Mouse (Mus musculus) hindbrain, embryonic 15.5 days (tissue): ENCODE measurements around the gene Hormad2. TPM values are rescaled to one million over a fixed set of nuclear protein-coding genes. Genes with fewer than 3 reads are reported as not detected.

Experiments used
- ATAC-seq: fragments of 200-750 bp; cut with Nextera tagmentation; 2 replicates; pipeline ENCODE4 v1.8.0; 2017; ENCODE audit warnings: low read depth, moderate number of reproducible peaks, moderate TSS enrichment; ENCODE audit not compliant: low FRiP score
- H3K27ac ChIP-seq: fragments of 300-500 bp; sonication (generic); replicated peaks from 2 replicates; pipeline ENCODE4 v1.5.1; 2015; ENCODE audit warnings: mild to moderate bottlenecking, inconsistent platforms
- H3K27me3 ChIP-seq: fragments of 300-500 bp; sonication (generic); 2 replicates; pipeline ENCODE4 v1.6.1; 2015; ENCODE audit warnings: control low read depth, inconsistent platforms
- H3K36me3 ChIP-seq: fragments of 300-500 bp; sonication (generic); 2 replicates; pipeline ENCODE4 v1.6.1; 2015; ENCODE audit warnings: control low read depth, inconsistent platforms
- H3K4me1 ChIP-seq: fragments of 300-500 bp; sonication (generic); replicated peaks from 2 replicates; pipeline ENCODE4 v1.6.1; 2015; ENCODE audit warnings: control low read depth, inconsistent platforms
- H3K4me2 ChIP-seq: fragments of 300-500 bp; sonication (generic); 2 replicates; pipeline ENCODE4 v1.6.1; 2015; ENCODE audit warnings: moderate library complexity, mild to moderate bottlenecking, inconsistent platforms
- H3K4me3 ChIP-seq: fragments of 300-500 bp; sonication (generic); 2 replicates; pipeline ENCODE4 v1.5.1; 2015; ENCODE audit warnings: mild to moderate bottlenecking, inconsistent platforms
- H3K9ac ChIP-seq: fragments of 300-500 bp; sonication (generic); 2 replicates; pipeline ENCODE4 v1.6.1; 2015; ENCODE audit warnings: inconsistent platforms
- H3K9me3 ChIP-seq: fragments of 300-500 bp; sonication (generic); 2 replicates; pipeline ENCODE4 v1.6.1; 2016; ENCODE audit warnings: control low read depth, inconsistent platforms
- WGBS: fragments of 180-500 bp; shearing (Covaris S2); methylation state at CpG from one replicate; pipeline ENCODE4 v1.1.7; 2015; 5-methylcytosine and 5-hydroxymethylcytosine counted together
- polyA plus RNA-seq: library from polyadenylated mRNA; unstranded; fragments of >200 nt; fragmentation: Nextera tagmentation; extraction: Ambion mirVana; gene quantifications from 2 replicates; pipeline ENCODE4 v1.2.1, GENCODE M21; 2015

Gene Hormad2
- polyA plus RNA-seq, 1 experiment from 2014 or later = not detected

DNA sequence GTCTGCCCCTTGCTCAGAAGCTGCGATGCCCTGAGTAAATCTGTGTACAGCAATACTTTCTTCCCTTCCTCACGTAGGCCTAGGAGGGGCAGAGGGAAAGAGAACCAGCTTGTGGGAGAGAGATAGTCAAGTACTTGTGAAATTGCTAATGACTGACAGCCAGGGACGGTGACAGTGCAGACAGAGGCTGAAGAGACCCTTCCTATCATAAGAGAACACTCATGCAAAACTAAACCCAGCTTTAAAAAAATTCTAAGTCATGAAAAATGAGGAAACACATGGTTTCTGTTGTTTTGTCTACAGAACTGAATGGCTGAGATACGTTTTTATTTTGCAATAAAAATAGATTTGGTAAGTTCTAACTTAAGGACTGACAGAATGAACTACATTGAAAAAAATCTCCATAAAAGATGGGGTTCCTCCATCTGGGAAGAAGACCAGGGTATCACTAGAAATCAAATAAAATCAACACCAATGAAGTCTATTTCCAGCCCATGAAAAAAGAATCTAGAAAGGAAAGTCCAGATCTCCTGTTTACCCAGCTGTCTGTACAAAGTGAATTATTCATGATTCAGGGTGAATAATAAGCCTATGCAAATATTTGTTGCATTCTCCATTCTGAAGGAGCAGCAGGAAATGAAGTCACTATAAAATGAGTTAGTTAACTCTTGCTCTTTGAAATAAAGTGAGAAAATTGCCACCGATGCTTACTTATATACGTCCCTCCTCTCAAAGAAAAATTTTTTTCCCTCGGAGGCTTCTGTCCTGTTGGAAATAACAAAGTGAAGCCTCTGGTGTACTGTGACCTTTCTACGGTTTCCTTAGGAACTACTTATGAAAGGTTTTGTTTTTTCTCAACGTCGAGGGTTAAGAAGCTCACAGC is 104.9 kb downstream of the Hormad2 start:
- no peak overlapping the region for H3K27ac ChIP-seq
- WGBS = 63% methylated on average over 10 of the region's 10 CpGs
- H3K9me3 ChIP-seq = no peaks in the 10 kb centered on the region
- H3K4me2 ChIP-seq = no peak overlapping the region
- H3K36me3 ChIP-seq = no peaks in the 10 kb centered on the region
- no peak overlapping the region for H3K9ac ChIP-seq
- no peak for ATAC-seq
- H3K4me1 ChIP-seq = 0 out of 2 replicates have a peak, but pooled peaks cover under 1% of the 10 kb centered on the region
- no peaks in the 10 kb centered on the region for H3K27me3 ChIP-seq
- no peak overlapping the region for H3K4me3 ChIP-seq

DNA sequence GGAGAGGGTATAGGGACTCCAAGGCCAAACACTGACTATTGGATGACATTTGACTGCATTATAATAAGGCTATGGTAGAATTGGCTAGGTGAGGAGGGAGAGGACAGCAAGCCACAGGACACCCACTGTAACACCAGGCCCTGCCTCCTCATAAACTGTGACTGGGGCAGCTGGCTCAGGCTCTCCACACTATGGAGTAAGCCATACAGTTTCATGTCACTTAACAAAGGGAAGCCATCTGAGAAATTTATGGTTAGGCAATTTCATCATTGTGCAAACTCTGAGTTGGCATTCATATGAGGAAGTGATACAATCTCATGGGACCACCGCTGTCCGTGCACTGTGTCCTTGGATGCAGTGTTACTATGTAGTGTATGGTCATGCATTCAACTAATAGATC is 107.9 kb downstream of the Hormad2 start:
- ATAC-seq = no peak
- Histone ChIP-seq H3K36me3 (no peaks in the 10 kb centered on the region), H3K9me3 (no peaks in the 10 kb centered on the region), H3K9ac (no peak overlapping the region), H3K4me1 (no peaks in the 10 kb centered on the region), H3K27ac (no peak overlapping the region), H3K4me2 (no peak overlapping the region), H3K4me3 (no peak overlapping the region), H3K27me3 (no peaks in the 10 kb centered on the region)
- 84% methylated on average over 2 of the region's 2 CpGs for WGBS

DNA sequence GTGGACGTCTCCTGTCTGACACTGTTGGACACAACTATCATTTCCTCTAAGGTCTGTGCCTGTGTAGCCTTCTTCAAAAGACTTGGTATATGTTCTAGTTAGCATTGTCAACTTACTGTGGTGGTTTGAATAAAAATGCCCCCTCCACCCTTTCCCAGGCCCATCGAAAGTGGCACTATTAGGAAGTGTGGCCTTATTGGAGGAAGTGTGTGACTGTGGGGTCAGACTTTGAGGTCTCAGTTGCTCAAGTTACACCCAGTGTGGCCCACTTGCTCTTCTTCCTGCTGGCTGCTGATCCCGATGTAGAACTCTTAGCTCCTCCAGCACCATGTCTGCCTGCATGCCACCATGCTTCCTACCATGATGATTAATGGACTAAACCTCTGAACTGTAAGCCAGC is 112.7 kb downstream of the Hormad2 start:
- Histone ChIP-seq H3K9ac (no peak overlapping the region), H3K36me3 (no peaks in the 10 kb centered on the region), H3K4me1 (no peaks in the 10 kb centered on the region), H3K4me2 (no peak overlapping the region), H3K4me3 (no peak overlapping the region), H3K27me3 (no peaks in the 10 kb centered on the region), H3K27ac (no peak overlapping the region), H3K9me3 (no peaks in the 10 kb centered on the region)
- 86% methylated on average over 3 of the region's 3 CpGs for WGBS
- ATAC-seq = no peak

- Histone ChIP-seq H3K9me3 (no peaks in the 10 kb centered on the region), H3K4me3 (no peak overlapping the region), H3K27me3 (no peaks in the 10 kb centered on the region), H3K27ac (no peak overlapping the region), H3K4me2 (no peak overlapping the region), H3K4me1 (no peaks in the 10 kb centered on the region), H3K9ac (no peak overlapping the region), H3K36me3 (no peaks in the 10 kb centered on the region)
- 65% methylated on average over 11 of the region's 11 CpGs for WGBS
- ATAC-seq = no peak
Measured at GRCm38 (mm10) chr11:4323481-4323880, 117.4 kb downstream of the Hormad2 start.

GRCm38 (mm10) chr11:4322943-4323342 is 118.0 kb downstream of the Hormad2 start:
- WGBS = 52% methylated on average over 6 of the region's 6 CpGs
- no peak for ATAC-seq
- Histone ChIP-seq H3K27ac (no peak overlapping the region), H3K9ac (no peak overlapping the region), H3K4me1 (no peaks in the 10 kb centered on the region), H3K9me3 (no peaks in the 10 kb centered on the region), H3K4me3 (no peak overlapping the region), H3K4me2 (no peak overlapping the region), H3K36me3 (no peaks in the 10 kb centered on the region), H3K27me3 (no peaks in the 10 kb centered on the region)

DNA sequence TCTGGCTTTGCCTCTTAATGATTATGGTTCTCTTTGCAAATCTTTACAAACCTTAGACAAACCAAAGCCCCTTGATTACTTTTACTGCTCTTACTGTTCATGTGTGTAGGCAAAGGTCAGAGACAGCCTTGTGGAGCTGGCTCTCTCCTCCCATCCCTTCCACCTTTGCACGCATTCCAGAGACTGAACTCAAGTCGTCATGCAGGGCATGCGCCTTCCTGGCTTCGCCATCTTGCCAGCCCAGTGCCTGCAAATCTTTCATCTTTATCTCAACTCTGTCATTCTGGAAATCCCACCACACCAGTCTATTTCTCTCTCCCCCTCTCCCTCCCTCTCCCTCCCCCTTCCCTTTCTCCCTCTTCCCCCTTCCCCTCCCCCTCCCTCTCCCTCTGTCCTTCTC is 120.0 kb downstream of the Hormad2 start:
- H3K36me3 ChIP-seq = no peaks in the 10 kb centered on the region
- ATAC-seq = no peak
- H3K9ac ChIP-seq = no peak overlapping the region
- H3K27me3 ChIP-seq = no peaks in the 10 kb centered on the region
- H3K4me3 ChIP-seq = no peak overlapping the region
- H3K27ac ChIP-seq = no peak overlapping the region
- no peaks in the 10 kb centered on the region for H3K4me1 ChIP-seq
- no peak overlapping the region for H3K4me2 ChIP-seq
- 60% methylated on average over 4 of the region's 4 CpGs for WGBS
- no peaks in the 10 kb centered on the region for H3K9me3 ChIP-seq

- Histone ChIP-seq H3K4me1 (no peaks in the 10 kb centered on the region), H3K4me2 (no peak overlapping the region), H3K9ac (no peak overlapping the region), H3K27me3 (no peaks in the 10 kb centered on the region), H3K36me3 (no peaks in the 10 kb centered on the region), H3K9me3 (no peaks in the 10 kb centered on the region), H3K4me3 (no peak overlapping the region), H3K27ac (no peak overlapping the region)
- 92% methylated on average over 14 of the region's 14 CpGs for WGBS
- ATAC-seq = no peak
Measured at GRCm38 (mm10) chr11:4319212-4319955, 121.5 kb downstream of the Hormad2 start.

- H3K9ac ChIP-seq = no peak overlapping the region
Measured at GRCm38 (mm10) chr11:4318011-4318410, 122.9 kb downstream of the Hormad2 start.

DNA sequence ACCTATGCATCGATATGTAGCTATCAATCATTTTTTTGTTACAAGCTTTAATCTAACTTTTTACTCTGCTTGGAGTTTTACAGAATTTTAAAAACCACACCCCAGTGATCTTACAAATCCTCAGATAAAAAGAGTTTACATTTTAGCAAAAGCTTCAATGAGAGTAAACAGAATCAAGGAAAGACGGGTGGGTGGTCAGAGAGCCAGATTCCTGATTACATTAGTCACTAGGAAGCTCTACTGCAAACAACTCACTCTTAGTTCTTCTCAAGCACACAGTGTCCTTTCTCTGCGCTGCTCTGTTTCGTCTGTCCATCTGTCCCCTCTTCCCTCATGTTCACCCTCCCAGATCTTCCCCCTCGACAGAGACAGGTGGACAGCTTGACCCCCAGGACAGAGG is 123.6 kb downstream of the Hormad2 start:
- no peak overlapping the region for H3K9ac ChIP-seq
- H3K27me3 ChIP-seq = no peaks in the 10 kb centered on the region
- H3K9me3 ChIP-seq = no peaks in the 10 kb centered on the region
- H3K4me3 ChIP-seq = no peak overlapping the region
- H3K36me3 ChIP-seq = no peaks in the 10 kb centered on the region
- no peaks in the 10 kb centered on the region for H3K4me1 ChIP-seq
- no peak for ATAC-seq
- no peak overlapping the region for H3K4me2 ChIP-seq
- H3K27ac ChIP-seq = no peak overlapping the region
- 76% methylated on average over 5 of the region's 5 CpGs for WGBS

More at GRCm38 (mm10) chr11:4318011-4318410, 122.9 kb downstream of the Hormad2 start:
- H3K36me3 ChIP-seq = no peaks in the 10 kb centered on the region
- ATAC-seq = no peak
- H3K27me3 ChIP-seq = no peaks in the 10 kb centered on the region
- 96% methylated on average over 3 of the region's 3 CpGs for WGBS
- H3K4me2 ChIP-seq = no peak overlapping the region
- H3K9me3 ChIP-seq = no peaks in the 10 kb centered on the region
- no peaks in the 10 kb centered on the region for H3K4me1 ChIP-seq
- H3K4me3 ChIP-seq = no peak overlapping the region
- no peak overlapping the region for H3K27ac ChIP-seq

- Histone ChIP-seq H3K9ac (no peak overlapping the region), H3K9me3 (no peaks in the 10 kb centered on the region), H3K27me3 (no peaks in the 10 kb centered on the region), H3K4me1 (no peaks in the 10 kb centered on the region), H3K36me3 (no peaks in the 10 kb centered on the region), H3K27ac (no peak overlapping the region), H3K4me3 (no peak overlapping the region), H3K4me2 (no peak overlapping the region)
- ATAC-seq = no peak
- WGBS = 83% methylated on average over 4 of the region's 4 CpGs
Measured at GRCm38 (mm10) chr11:4312180-4312579, 128.7 kb downstream of the Hormad2 start.

- no peak for ATAC-seq
- Histone ChIP-seq H3K27ac (no peak overlapping the region), H3K27me3 (no peaks in the 10 kb centered on the region), H3K4me3 (no peak overlapping the region), H3K4me1 (no peaks in the 10 kb centered on the region), H3K4me2 (no peak overlapping the region), H3K9ac (no peak overlapping the region), H3K36me3 (no peaks in the 10 kb centered on the region), H3K9me3 (no peaks in the 10 kb centered on the region)
- WGBS = 96% methylated on average over 4 of the region's 4 CpGs
Measured at GRCm38 (mm10) chr11:4310324-4310723, 130.6 kb downstream of the Hormad2 start.

GRCm38 (mm10) chr11:4309613-4310012 is 131.3 kb downstream of the Hormad2 start:
- 90% methylated on average over 4 of the region's 4 CpGs for WGBS
- no peak overlapping the region for H3K9ac ChIP-seq
- H3K27ac ChIP-seq = no peak overlapping the region
- no peak overlapping the region for H3K4me3 ChIP-seq
- no peak for ATAC-seq
- H3K36me3 ChIP-seq = no peaks in the 10 kb centered on the region
- H3K27me3 ChIP-seq = no peaks in the 10 kb centered on the region
- H3K4me2 ChIP-seq = no peak overlapping the region
- H3K4me1 ChIP-seq = no peaks in the 10 kb centered on the region
- H3K9me3 ChIP-seq = no peaks in the 10 kb centered on the region
